Mouse (Mus musculus) lung, adult 2 months (tissue): Measurements from ENCODE around the gene Acmsd.

Experiments
- CTCF ChIP-seq: fragments of 200-500 bp; IDR thresholded peaks from 2 replicates; pipeline ENCODE4 v1.5.1; 2011; ENCODE audit warnings: mild to moderate bottlenecking, low read length, control low read depth; ENCODE audit not compliant: insufficient read depth
- POLR2A ChIP-seq: fragments of 200-500 bp; IDR thresholded peaks from 2 replicates; pipeline ENCODE4 v1.6.1; 2011; ENCODE audit warnings: low read depth, mild to moderate bottlenecking, control low read depth, low read length, borderline replicate concordance; ENCODE audit errors: extremely low read depth

DNA sequence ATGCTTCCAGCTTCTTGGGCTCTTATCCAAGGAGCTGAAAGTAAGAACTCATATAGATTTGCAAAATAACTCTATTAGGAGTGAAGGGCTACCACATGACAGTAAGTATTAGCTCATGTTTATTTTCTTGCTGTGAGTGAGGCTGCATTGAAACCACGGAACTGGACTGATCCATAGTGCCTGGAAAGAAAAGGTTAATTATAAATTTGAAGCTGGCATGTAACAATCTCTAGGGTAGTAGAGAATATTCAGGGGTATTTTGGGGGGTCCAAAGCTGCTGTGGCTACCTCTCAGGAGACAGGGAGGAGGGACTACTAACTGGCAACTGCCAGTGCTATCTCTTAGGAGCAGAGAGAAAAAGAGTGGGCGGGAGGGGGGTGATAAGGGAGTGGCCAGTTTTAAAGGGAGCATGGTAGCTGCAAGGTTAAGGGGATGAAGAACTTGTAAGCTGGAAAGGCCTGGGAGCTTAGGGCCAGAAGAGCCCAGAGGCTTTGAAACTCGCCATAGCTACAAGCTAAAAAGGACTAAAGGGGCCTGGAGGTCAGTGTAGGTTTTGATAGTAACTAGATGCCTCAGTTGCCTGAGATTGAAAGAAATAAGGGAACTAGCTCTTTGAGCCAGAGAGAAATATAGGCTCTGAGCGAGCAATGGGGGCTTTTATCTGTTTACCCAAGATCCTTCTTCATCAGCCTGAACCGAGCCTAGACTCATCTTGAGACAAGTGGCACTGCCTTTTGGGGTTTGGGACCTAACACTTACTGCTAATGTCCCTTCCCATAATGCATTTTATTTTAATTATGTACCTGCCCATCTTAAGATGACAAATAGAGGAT lies 27.3 kb downstream of the Acmsd start:
- TF ChIP-seq POLR2A: no peak
- TF ChIP-seq CTCF: no peak
